Mouse (Mus musculus) left cerebral cortex, postnatal 14 days (tissue): ENCODE measurements around the gene Hivep3. TPM values are rescaled to one million over a fixed set of nuclear protein-coding genes. Genes with fewer than 3 reads are reported as not detected.

Experiments used
- DNase-seq, 2 experiments: peaks; one replicate each; pipeline ENCODE4 v3.0.0; 2021 to 2022; ENCODE audit warnings: low spot score in 2 of 2, mixed read lengths in 1 of 2
- intact Hi-C: fragments of 180-260 bp; cut with DNase I; formaldehyde crosslinking; loops from one replicate; pipeline ENCODE4 v1.15.1; 2025
- total RNA-seq, 2 experiments: library from RNA; stranded (reverse); gene quantifications; 2 replicates each; pipeline ENCODE4 v1.2.3; 2021

Hivep3 gene
- total RNA-seq, 2 experiments from 2014 or later = 65.4 to 79.8 TPM

GRCm38 (mm10) chr4:119921723-119922266 lies 188.2 kb downstream of the Hivep3 start:
- DNase-seq = no peak
- intact Hi-C loops = no loop called here

- intact Hi-C loops = no loop called here
- DNase-seq = peak in 1 of 2 experiments; percentile 66
Measured at GRCm38 (mm10) chr4:119922945-119923344, 189.4 kb downstream of the Hivep3 start.

- intact Hi-C loops = no loop called here
- no peak for DNase-seq
Measured at GRCm38 (mm10) chr4:119923410-119923809, 189.8 kb downstream of the Hivep3 start.

- intact Hi-C loops = no loop called here
- no peak for DNase-seq
Measured at GRCm38 (mm10) chr4:119925052-119925451, 191.5 kb downstream of the Hivep3 start.

- DNase-seq = no peak
- intact Hi-C loops = no loop called here
Measured at GRCm38 (mm10) chr4:119931923-119932322, 198.3 kb downstream of the Hivep3 start.

- intact Hi-C loops = no loop called here
- peak; percentile 63 to 64 for DNase-seq
Measured at GRCm38 (mm10) chr4:119932549-119933257, 199.1 kb downstream of the Hivep3 start.

- intact Hi-C loops = no loop called here
Measured at GRCm38 (mm10) chr4:119934901-119935300, 201.3 kb downstream of the Hivep3 start.

GRCm38 (mm10) chr4:119937876-119938275 lies 204.3 kb downstream of the Hivep3 start:
- peak; percentile 64 to 65 for DNase-seq
- intact Hi-C loops = no loop called here

More at GRCm38 (mm10) chr4:119934901-119935300, 201.3 kb downstream of the Hivep3 start:
- no peak for DNase-seq

GRCm38 (mm10) chr4:119938518-119938917 lies 204.9 kb downstream of the Hivep3 start:
- intact Hi-C loops = no loop called here
- no peak for DNase-seq

GRCm38 (mm10) chr4:119939786-119940185 lies 206.2 kb downstream of the Hivep3 start:
- DNase-seq = no peak
- intact Hi-C loops = no loop called here

GRCm38 (mm10) chr4:119946224-119946887 lies 212.8 kb downstream of the Hivep3 start:
- no peak for DNase-seq
- intact Hi-C loops = no loop called here

GRCm38 (mm10) chr4:119947232-119948162 lies 213.9 kb downstream of the Hivep3 start:
- intact Hi-C loops = no loop called here

GRCm38 (mm10) chr4:119948406-119948805 lies 214.8 kb downstream of the Hivep3 start:
- intact Hi-C loops = no loop called here
- DNase-seq = no peak

More at GRCm38 (mm10) chr4:119947232-119948162, 213.9 kb downstream of the Hivep3 start:
- no peak for DNase-seq

- peak; percentile 49 to 75 for DNase-seq
- intact Hi-C loops = no loop called here
Measured at GRCm38 (mm10) chr4:119948922-119949614, 215.5 kb downstream of the Hivep3 start.

- intact Hi-C loops = no loop called here
- no peak for DNase-seq
Measured at GRCm38 (mm10) chr4:119950181-119950580, 216.6 kb downstream of the Hivep3 start.

- DNase-seq = no peak
Measured at GRCm38 (mm10) chr4:119951081-119951480, 217.5 kb downstream of the Hivep3 start.

GRCm38 (mm10) chr4:119955008-119955407 lies 221.4 kb downstream of the Hivep3 start:
- DNase-seq = no peak
- intact Hi-C loops = no loop called here

More at GRCm38 (mm10) chr4:119951081-119951480, 217.5 kb downstream of the Hivep3 start:
- intact Hi-C loops = no loop called here

GRCm38 (mm10) chr4:119957970-119958369 lies 224.4 kb downstream of the Hivep3 start:
- intact Hi-C loops = no loop called here

GRCm38 (mm10) chr4:119959293-119959692 lies 225.7 kb downstream of the Hivep3 start:
- intact Hi-C loops = no loop called here
- DNase-seq = no peak

More at GRCm38 (mm10) chr4:119957970-119958369, 224.4 kb downstream of the Hivep3 start:
- DNase-seq = no peak
